Mouse (Mus musculus) lung, adult 2 months (tissue): ENCODE data around the gene Slfn9.

ENCODE experiments used
- CTCF ChIP-seq: fragments of 200-500 bp; IDR thresholded peaks from 2 replicates; pipeline ENCODE4 v1.5.1; 2011; ENCODE audit warnings: mild to moderate bottlenecking, low read length, control low read depth; ENCODE audit not compliant: insufficient read depth
- POLR2A ChIP-seq: fragments of 200-500 bp; IDR thresholded peaks from 2 replicates; pipeline ENCODE4 v1.6.1; 2011; ENCODE audit warnings: low read depth, mild to moderate bottlenecking, control low read depth, low read length, borderline replicate concordance; ENCODE audit errors: extremely low read depth

DNA sequence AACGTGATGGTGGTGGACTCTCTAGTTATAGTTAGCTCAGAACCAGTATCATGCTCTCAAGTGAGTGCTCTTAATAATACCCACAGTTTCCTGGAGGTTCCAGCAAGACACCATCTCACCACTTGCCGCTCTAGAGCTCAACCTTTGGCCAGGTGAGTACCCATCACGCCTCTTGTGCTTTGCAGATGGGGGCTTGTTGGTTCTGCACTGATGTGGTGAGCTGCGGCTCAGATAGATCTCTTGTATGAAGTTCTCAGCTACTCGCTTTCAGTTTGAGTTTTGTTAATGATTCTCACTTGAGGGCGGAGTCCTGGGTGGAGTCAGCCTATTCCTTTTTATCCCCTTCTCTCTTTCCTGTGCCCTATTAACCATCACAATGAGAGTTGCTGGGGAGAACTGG is 37.0 kb downstream of the Slfn9 start:
- TF ChIP-seq CTCF (no peak), POLR2A (no peak)
